Mouse (Mus musculus) lung, adult 10 weeks (tissue): Measurements from ENCODE around the gene Slc30a5. TPM values are rescaled to one million over a fixed set of nuclear protein-coding genes. Genes with fewer than 3 reads are reported as not detected.

Experiments used
- polyA plus RNA-seq: library from polyadenylated mRNA; stranded (reverse); fragments of 350-450 nt; fragmentation: Illumina TruSeq; extraction: RNeasy Lipid Tissue Mini Kit (QIAGEN cat#74804); gene quantifications from one replicate; pipeline ENCODE4 v1.2.3, GENCODE M21; 2014; ENCODE audit warnings: low read depth, low replicate concordance; ENCODE audit not compliant: insufficient read depth

Gene Slc30a5
- polyA plus RNA-seq = 29.9 TPM

GRCm38 (mm10) chr13:100832741-100833639 lies at the start of gene Slc30a5:
Gene Slc30a5 (minus strand): TSS chr13:100833427.

GRCm38 (mm10) chr13:100786414-100786867 lies 46.8 kb downstream of the Slc30a5 start, which contains the start of gene Ccnb1:
Gene Ccnb1 (minus strand): TSS chr13:100786570.

DNA sequence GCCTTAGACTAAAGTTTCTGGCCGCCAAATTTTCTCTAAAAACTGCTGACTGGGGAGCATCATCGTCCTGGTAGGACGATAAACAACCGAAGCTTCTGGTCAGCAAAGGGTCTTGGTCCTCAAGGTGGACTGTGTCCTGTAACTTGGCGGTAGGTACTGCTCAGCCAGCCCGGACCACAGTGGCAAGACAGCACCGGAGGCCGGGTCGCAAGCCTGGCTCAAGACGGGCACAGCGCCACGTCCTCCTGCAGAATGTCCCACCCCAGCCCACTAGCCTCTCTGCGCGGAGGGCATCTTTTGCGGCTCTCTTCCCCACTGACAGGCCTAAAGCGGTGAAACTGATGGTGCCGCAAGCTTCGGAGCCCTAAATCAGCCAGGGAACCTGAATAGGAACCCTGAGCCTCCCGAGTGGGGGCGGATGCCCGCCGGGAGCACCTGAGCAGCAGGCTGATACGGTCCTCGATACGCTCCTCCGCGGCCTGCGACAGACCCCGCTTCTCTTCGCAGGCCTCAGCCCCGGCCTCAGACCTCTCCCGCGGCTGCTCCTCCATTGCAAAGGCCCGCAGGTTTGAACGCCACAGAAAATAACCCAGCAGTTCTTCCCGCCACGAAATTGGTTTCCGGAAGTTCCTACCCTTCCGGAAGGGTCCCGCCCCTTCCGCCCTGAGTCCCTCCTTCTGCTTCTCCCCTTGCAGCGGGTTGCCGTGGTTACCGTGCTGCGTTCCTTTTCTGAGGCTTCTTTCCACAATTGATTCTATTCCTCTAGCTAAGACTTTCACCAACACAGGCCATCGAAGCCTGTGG lies 57.8 kb downstream of the Slc30a5 start, which contains the start of gene Cenph:
TSS of gene Cenph (minus strand) at position 648 of the 804 bp plus-strand sequence.

Other genes with a start within 250 kb of the Slc30a5 start
- gene Marveld2, start 216.5 kb downstream of the Slc30a5 start, polyA plus RNA-seq = 5.3 TPM
- 67.1 TPM for gene Ak6, start 182.4 kb downstream of the Slc30a5 start, polyA plus RNA-seq
- 10.5 TPM for gene Rad17, start 182.4 kb downstream of the Slc30a5 start, polyA plus RNA-seq
- gene Taf9, start 181.8 kb downstream of the Slc30a5 start, polyA plus RNA-seq = 3.2 TPM
- 3.2 TPM for gene Ccdc125, start 163.7 kb downstream of the Slc30a5 start, polyA plus RNA-seq
- 22.9 TPM for gene Cdk7, start 102.5 kb downstream of the Slc30a5 start, polyA plus RNA-seq
- gene Mrps36, start 88.8 kb downstream of the Slc30a5 start, polyA plus RNA-seq = 61.5 TPM
- 0.64 TPM for gene Cenph, start 57.5 kb downstream of the Slc30a5 start, polyA plus RNA-seq
- 0.53 TPM for gene Ccnb1, start 46.9 kb downstream of the Slc30a5 start, polyA plus RNA-seq